Mouse (Mus musculus) heart, postnatal 10 days (tissue): Measurements from ENCODE around the gene Ppp2r5e. TPM values are rescaled to one million over a fixed set of nuclear protein-coding genes. Genes with fewer than 3 reads are reported as not detected.
"Not testable (repeated sequence)": the region's sequence is repeated elsewhere in the genome, so short reads cannot be mapped to it uniquely, and the experiment has no call there.

Source experiments
- DNase-seq, 2 experiments: peaks; one replicate each; pipeline ENCODE4 v3.0.0; 2021
- intact Hi-C: fragments of 180-260 bp; cut with DNase I; formaldehyde crosslinking; loops from one replicate; pipeline ENCODE4 v1.15.1; 2025
- total RNA-seq, 2 experiments: library from RNA; stranded (reverse); gene quantifications; 2 replicates each; pipeline ENCODE4 v1.2.3; 2021

Ppp2r5e gene
- total RNA-seq, 2 experiments from 2014 or later, result 35.4 to 36.9 TPM

DNA sequence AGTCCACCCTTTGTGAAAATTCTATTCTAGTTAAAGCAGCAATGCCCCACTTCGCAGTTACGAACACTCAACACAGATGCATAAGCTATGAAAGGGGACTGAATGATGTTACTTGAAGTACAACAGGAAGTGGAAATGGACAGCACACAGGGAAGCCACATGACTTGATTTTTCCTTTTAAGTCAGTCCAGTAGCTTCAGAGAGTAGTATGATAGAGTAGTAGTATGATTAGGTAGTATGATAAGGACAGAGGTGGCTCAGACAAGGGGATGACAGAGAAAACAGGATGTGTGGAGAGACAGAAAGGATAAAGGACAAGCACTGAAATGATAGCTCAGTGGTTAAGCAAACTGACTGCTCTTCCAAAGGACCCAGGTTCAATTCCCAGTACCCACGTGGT, 101.4 kb downstream of the Ppp2r5e start:
- DNase-seq, result no peak
- intact Hi-C loops, result no loop called here

DNA sequence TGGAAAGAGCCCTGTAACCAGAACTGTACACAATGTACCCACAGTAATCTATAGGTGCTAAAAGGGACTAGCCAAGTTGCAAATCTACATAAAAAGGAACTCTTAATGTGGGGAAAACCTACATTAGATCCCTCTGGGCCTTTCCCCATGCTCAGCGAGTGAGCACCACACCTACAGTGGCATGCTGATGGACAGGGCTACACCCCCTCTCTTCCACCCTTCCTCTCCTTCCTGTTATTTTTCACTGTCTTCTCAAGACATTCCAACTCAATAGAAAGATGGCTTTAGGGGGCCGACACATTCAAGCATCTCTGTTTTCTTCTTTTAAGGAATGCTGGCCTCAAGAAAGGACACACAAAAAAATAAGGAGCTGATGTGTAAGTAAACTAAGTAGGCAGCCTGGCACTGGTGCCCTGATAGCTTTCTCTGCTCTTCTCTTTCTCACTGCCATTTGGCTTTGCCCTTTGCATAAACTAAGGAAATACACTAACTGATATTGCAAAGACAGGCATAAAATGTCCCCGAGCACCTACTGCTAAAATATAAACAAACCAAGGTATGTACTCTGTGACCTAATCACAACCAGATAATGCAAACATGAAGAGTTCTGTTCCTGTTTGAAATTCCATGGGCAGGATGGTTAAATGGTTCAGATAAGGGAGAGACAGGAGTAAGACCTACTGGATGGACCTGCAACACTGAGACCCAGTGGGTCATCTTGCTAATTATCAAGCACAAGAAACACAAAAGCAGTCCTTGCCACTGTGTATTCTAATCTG, 103.3 kb downstream of the Ppp2r5e start:
- DNase-seq, result no peak
- intact Hi-C loops, result no loop called here

DNA sequence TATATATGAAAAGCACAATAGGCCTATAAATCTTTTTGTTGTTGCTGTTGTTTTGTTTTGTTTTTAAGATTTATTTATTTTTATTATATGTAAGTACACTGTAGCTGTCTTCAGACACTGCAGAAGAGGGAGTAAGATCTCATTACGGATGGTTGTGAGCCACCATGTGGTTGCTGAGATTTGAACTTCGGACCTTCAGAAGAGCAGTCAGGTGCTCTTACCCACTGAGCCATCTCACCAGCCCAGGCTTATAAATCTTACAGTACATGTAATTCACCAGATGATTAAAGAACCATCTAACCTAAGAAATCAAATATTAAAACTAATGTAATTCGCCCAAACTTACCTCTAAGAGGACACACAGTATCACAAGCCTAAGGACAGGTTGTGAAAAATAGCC, 103.9 kb downstream of the Ppp2r5e start:
- DNase-seq, intact Hi-C loops: not testable (repeated sequence)

DNA sequence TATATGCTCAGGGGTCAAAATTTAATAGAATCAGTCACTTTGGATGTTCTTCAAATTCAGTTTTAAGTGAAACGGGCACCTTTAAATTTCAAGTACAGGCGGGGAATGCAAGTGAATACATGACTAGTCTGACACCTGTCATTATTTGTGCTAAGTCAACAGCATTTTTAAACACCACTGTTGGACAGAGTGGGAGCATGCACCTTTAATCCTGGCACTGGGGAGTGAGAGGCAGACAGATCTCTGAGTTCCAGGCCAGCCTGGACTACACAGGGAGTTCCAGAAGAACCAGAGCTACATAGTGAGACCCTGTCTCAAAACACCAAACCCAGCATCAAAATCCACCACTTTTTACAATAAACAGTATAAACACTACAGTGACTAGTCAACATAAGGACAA, 108.5 kb downstream of the Ppp2r5e start:
- DNase-seq, result no peak
- intact Hi-C loops, result no loop called here

DNA sequence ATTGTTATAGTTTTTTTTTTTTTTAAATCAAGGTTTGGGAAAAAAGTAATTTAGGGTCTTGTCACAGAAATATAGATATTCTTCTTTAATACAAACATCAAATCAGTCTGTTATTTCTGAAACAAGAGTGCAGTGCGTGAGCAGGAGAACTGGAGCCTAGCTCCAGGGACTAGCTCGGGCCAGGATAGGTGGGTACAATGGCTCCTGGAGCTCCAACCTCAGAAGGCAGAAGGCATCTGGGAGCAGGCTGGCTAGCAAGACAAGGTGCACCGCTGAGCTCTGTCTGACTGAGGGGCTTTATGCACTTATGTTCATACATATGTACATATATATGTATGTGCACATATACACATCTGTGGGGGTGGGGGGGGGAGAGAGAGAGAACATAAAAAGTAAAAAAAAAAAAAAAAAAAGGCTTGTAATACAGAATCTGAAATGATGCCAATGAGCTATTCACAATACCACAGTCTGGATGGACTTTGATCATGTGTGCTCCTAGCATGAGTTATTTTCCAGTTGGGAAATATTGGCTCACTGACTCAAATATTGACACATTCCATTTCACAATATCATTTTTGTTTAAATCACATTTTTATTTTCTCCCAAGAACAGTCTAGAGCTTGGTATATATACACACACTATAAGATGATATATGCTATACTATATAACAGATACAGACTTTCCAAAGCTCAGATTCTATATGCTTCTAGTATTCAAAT, 109.3 kb downstream of the Ppp2r5e start:
- no peak for DNase-seq
- intact Hi-C loops, result no loop called here

DNA sequence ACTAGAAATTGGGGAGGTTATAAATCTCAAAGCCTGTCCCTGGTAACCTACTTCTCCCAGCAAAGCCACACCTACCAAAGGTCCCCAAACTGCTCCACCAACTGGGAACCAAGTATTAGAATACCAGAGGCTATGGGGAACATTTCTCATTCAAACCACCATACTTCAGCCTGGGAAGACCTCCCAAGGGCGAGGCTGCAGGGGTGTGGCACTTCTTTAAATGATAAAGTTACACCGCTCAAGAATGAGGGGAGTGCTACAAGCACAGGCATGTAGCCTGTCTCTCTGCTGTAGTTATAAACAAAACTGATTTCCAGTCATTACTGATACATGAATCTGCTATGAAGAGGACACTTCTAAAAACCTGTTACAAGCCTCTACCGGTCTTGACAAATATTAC, 113.3 kb downstream of the Ppp2r5e start:
- intact Hi-C loops, result no loop called here
- DNase-seq, result no peak

DNA sequence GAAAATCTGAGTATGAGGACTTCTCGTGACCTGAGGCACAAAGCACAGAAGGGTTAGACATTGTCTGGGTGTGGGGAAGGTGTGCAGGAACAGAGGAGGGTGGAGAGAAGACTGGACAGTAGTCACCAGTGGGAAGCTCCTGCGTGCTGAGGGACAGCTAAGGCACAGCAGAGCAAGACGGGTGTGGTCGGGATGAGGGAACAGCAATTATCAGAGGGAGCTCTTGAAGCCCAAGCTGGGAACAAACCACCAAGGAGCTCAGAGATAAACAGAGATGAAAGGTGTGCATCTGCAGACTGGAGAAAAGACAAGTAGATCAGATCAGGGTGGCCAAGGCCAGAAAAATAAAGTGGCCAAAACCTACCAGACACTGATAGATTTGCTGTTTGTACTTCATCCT, 114.0 kb downstream of the Ppp2r5e start:
- DNase-seq, result no peak
- intact Hi-C loops, result no loop called here

DNA sequence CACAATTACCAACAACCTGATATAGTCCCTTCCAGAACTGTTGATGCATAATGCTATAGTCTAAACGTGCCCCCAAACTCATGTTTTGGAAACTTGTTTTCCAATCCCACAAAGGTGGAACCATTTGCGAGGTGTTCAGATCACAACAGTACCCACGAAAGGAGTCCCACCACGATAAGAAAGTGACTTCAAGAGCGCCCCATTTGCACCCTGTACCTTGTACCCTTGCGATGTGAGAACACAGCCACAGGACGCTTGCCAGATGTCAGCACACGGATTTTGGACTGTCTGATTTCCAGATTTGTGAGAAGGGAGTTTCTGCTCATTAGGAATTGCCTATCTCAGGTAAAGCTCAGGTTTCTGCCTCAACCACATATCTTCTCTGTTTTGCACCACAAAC, 116.0 kb downstream of the Ppp2r5e start:
- intact Hi-C loops, result no loop called here
- no peak for DNase-seq

DNA sequence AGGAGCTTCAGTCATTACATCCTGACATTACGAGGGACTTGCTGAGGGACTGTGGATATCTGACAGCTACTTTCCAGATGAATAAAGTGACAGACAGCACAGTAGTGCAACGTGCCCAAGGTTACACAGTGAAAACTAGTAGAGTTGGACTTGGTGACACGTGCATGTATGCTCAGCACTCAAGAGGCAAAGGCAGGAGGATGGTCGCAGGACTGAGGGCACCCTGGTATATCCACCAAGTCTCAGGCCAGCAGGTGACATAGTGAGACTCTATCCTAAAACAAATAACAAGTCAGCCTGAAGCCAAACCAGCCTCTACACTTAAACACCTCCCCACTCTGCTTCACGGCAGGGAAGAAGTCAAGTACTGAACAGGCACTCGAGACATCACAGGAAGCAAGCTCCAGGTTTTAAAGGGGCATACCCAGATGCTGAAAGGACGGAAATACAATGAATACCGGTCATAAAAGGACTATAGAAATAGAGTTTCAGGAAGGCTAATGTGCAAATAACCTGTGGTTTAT, 116.6 kb downstream of the Ppp2r5e start:
- no peak for DNase-seq
- intact Hi-C loops, result no loop called here

DNA sequence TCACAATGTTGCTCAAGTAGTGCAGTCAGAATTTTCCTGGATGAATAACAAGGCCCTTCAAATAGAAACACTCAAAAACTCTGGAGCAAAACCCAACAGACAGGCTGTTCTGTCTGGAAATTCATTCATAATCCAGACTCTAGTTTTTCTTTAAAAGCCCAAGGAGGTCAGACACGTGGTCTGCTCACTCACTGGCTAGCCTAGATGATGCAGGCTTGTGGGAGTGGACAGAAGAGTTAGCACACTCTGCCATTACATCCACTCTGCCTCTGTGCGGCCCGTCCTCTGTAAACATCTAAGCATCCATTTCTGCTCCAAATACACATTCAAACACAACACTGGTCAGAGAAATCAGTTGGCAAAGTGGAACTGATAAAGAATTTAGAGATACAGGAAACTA, 117.4 kb downstream of the Ppp2r5e start:
- intact Hi-C loops, result no loop called here
- DNase-seq, result no peak

DNA sequence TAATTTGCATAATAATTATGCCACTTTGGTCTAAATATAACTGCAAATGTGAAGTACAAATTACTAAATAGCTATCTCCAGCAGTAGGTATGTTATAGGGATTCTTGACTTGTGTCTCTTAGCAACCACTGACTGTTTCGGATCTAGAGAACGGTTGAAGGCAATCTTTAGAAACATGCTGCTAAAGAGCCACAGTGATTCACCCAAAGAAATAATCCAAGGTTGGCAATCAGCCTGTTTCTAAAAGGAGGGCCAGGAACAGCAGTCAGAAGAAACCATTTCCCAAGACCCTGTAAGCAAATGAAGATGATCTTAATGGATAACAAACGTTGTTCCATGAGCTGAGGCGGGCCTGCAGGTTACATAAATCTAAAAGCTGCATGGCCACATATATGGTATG, 117.9 kb downstream of the Ppp2r5e start:
- intact Hi-C loops, result no loop called here
- DNase-seq, result no peak

DNA sequence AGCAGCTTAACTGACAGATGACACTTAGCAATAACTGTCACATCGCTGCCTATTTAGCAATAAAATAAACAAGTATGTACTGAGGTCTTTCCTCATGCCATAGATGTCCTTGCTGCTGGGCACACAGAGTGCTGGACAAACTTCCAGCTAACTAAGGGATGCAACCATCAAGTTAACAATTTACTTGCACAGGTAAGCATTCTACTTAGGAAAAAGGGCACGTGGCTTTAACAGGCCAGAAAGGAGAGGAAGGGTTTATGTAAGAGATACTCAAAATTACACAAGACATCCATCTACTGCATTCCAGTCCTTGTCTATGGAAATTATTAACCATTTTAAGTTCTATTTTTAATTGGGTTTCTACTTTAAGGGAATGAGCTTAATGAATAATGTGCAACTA, 123.0 kb downstream of the Ppp2r5e start:
- intact Hi-C loops, result no loop called here
- no peak for DNase-seq

DNA sequence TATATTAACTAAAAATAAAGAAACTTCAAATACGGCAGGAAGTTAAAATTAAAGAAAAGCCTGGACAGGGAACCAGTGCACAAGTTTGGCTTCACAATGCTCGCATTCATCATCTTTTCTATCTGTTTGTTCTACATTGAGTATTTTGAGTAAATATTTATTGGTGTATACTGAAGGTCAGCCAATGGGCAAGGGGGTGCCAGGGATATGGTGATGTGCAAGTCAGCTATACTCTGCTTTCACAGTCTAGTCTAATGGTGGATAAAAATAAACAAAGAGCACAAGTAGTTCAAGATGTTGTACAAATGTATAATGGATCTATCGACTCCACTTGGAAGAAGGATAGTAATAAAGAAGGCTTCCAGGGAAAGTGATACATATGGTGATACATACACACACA, 123.9 kb downstream of the Ppp2r5e start:
- DNase-seq, result no peak
- intact Hi-C loops, result no loop called here

DNA sequence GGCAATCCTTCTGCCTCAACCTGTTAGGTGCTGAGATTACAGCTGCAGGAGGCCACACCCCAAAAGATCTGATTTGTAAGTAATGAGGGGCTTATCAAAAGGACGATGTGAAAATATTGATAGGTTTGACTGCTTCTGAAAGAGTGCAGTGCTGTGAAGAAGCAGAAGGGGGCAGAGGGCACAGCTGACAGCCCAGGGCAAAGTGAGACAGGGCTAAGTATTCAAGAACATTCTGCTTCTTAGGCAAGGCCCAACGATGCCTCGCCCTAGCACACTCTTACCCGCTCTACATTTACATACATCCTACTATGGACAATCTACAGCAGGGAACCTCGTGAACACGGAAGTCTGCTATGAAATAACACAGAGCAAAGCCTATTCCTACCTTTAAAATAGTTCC, 128.2 kb downstream of the Ppp2r5e start:
- no peak for DNase-seq
- intact Hi-C loops, result no loop called here

DNA sequence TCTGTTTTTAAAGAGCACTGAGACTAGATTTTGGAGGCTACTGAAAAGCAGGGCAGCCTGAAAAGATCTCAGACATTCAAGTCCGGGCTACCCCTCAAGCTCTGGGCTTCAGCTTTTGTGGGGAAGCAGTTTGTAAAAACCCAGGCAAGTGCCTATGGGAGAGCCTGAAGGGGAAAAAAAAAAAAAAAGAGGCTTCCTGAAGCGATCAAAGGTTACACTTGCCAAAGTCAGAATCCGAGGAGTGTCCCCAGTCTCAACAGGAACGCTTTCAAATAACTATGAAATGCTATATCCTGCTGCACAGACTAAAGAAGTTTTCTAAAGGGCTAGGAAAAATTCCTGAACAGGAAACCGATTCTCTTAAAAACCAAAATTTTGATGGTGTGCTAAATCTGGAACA, 128.9 kb downstream of the Ppp2r5e start:
- intact Hi-C loops, result no loop called here
- no peak for DNase-seq

DNA sequence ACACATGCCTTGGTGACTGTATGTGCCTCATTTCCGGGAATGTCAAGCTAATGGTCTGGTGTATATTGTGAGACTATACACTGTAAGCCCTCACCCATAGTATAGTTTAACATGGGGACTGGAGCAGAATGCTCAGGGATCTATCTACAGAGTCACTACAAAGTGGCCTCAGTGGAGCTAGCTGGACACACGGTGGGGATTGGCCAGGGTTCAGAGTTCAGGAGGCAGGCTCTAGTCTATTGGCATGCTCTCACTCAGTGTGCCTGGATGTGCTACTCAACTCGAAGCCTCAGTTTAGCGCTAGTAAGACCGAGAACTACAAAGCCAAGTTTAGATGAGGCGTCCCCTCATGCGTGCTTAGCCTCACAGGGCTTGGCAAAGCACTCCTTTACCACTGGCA, 129.8 kb downstream of the Ppp2r5e start:
- intact Hi-C loops, result no loop called here
- DNase-seq, result no peak

DNA sequence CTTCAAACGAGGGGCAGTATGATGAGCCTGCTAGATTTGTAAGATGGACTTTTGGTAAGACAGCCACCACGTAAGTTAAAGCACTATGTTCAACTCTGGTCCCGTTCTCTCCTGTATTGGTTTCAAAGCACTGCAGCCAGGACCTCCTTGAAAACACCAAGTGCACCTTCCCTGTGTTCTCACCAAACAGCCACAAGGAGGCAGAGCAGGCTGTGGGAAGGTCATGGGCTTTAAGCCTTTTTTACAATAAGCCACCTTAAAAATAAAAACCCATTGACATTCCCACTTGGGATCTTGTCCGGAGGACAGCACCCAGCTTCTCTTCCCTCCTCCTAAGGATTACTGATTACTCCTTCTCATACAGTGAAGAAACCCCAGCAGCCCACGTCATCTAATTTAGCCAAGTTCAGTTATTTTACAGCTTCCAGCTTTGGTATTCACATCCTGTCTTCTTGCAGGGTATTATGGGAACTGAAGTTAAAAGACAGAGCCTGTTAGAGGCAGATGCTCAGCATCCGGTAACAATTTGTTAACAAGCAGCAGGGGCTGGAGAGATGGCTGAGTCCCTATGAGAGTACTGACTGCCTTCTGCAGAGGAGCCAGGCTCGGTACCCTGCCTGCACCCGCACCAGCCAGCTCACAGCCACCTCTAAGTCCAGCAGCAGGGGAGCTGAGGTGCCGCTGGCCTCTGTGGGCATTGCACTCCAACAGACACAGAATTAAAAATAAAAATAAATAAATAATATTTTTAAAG, 131.9 kb downstream of the Ppp2r5e start:
- DNase-seq, result peak; percentile 63 to 72
- intact Hi-C loops, result loop anchor here (1.0 to 2.0 kb wide), 3 partner anchors 133 to 309 kb away; partner anchors contain the start of gene Ppp2r5e

DNA sequence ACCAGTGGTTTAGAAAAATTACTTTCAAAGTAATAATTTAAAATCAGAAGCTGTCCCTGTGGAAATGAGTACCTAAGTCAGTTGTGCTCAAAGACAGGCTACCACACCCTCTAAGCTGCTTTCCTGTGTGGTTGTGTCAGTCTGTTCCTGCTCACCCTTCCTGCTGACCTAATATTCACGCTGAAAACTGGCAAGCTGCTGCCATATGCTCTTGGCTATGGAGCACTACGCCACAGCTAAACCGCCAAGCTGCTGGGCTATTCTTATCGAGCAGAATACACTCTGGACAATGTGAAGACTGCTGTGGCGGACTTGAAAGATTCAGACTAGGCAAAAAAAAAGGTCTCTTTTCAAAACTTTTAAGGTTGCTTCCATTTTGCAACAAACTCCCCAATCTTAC, 135.5 kb downstream of the Ppp2r5e start:
- intact Hi-C loops, result no loop called here
- DNase-seq, result peak in 1 of 2 experiments; percentile 23

DNA sequence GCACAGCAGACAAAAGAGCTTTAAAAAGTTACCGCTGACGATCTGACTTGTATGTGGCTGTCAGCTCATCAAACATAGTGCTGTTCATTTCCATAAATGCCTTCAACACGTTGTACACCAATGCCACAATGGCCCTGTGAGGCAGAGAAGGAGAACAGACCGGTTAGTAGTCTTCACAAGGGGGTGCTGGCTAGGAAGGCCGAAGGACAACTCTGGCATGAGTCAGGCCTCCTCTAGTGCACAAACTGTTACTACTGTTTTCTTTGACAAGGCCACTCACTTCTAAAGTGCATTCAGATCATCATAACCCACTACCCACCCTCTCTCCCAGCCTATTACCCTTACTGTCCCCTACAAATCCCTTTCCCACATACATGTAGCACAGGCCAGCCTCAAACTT, 136.4 kb downstream of the Ppp2r5e start:
- no peak for DNase-seq
- intact Hi-C loops, result no loop called here

DNA sequence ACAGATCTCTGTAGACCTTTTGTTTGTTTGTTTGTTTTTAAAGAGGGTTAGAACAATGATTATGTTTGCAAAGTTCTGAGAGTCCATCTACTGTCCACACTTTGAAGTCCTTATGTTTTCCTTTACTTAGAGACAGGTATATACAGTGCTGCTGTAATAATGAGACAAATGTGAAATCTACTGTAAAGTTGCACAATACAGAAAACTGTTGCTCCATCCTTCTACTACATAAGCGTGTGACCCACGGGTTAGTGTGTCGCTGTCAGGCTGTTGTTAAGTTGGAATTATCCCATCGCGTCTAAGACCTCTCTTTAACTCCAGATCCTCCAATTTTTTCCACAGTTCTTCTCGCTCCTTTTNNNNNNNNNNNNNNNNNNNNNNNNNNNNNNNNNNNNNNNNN, 142.6 kb downstream of the Ppp2r5e start:
- intact Hi-C loops, result no loop called here
- no peak for DNase-seq

DNA sequence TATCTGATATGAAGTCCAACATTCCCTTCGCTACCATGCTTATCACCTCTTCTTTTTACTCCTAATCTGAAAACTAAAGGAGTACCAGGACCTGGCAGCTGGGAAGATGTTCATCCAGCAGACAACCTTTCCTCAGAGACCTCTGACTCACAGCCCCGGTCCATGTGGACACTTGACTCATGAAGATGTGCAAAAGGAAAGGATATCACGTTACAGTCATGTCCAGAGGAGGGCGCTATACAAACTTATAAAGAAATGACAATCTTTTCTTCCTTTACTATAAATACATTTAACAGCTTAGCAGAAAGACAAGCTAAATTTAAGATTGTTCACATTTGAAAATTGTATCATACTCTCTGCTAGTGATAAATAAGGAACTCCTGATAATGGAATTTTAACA, 143.0 kb downstream of the Ppp2r5e start:
- intact Hi-C loops, result no loop called here
- no peak for DNase-seq
